Mouse (Mus musculus) layer of hippocampus, adult 9-10 months (tissue): Measurements from ENCODE around the gene Ago3.

Experiments used
- DNase-seq: peaks from one replicate; pipeline ENCODE4 v3.0.0; 2022; ENCODE audit warnings: low spot score

The Ago3 gene

DNA sequence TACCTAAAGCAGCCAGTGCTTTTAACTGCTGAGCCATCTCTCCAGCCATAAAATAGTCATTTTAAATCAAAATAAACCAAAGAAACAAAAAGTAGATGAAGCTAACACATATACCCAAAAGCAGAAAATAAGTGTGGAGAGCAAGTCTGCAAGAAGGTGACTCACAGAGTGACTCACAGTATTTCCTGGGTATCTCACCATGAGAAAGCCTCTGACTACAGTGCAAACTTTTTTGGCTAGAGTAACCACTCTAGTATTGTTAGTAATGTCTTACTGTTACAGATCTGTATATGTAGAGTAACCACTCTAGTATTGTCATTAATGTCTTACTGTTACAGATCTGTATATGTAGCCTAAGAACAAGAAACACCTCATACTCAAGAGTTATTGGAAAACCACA is 13.6 kb downstream of the Ago3 start:
- DNase-seq = no peak

- DNase-seq = no peak
Measured at GRCm38 (mm10) chr4:126412526-126412925, 16.8 kb downstream of the Ago3 start.

- DNase-seq = no peak
Measured at GRCm38 (mm10) chr4:126371497-126371896, 57.9 kb downstream of the Ago3 start.

- DNase-seq = no peak
Measured at GRCm38 (mm10) chr4:126360069-126360468, 69.3 kb downstream of the Ago3 start.

DNA sequence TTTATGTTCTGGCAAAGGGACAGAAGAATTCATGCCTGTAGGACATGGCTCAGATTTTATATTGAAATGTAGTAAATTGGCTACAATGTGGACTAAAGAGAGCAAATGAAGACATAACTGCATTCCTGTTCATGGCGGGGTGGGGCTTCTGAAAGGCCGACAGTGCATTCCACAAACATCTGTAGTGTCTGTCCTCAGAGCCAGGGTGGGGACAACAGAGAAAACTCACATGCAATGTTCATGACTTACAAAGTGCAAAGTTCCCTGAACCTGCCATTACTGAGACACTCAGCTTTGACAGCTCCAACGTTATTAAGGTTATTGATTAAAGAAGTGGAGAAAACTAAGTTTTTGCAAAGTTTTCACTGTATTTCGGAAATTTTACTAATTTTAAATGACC is 85.9 kb downstream of the Ago3 start:
- DNase-seq = no peak

DNA sequence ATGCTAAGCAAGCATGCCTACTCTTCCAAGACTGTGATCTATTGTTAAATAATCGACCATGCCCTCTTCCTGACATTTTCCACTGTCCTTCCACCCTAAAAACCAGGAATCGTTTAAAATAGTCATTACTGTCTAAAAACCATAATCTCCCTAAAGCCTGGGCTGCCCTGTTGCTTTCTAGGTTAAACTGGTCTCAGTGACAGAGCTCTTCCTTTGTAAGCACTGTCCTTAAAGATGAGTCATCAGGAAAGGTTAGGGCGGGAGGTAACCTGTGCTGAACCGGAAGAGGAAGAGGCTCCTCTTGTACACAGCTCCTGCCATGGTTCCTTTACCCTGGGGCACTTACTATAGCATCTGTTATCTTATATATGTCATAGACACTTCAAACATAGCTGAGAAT is 89.9 kb downstream of the Ago3 start:
- DNase-seq = no peak

DNA sequence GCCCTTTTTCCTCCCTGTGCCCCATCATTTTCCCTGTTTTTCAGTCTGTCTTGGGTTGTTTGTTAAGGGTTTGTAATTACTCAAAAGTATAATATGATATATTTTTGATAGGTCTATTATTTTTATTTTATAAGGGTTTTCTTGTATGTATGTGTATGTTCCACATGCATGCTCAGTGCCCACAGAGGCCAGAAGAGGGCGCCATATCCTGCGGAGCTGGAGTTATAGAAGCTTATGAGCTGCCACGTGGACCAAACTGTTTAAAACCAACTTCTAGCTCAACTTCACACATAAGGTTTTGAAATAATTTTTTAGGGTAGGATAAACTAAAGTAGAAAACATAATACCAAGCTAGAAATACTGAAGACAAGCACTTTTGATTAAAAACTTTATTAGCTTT is 97.0 kb downstream of the Ago3 start:
- DNase-seq = no peak

DNA sequence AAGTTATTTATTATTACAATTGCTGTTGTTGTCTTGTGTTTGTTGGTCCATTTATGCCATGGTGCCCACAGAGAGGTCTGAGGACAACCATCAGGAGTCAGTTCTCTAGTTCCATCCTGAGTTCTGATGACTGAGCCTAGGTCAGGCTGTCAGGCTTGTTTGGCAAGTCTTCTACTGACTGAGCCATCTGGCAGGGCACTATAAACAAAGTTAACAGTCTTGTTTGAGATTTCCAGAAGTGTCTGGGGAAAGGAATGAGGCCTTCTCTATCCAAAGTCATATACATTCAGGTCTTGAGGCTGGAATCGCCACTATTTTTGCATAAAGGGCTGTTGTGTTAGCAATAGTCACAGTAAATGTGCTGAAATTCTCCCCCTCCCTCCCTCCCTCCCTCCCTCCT is 97.6 kb downstream of the Ago3 start:
- DNase-seq = no peak

DNA sequence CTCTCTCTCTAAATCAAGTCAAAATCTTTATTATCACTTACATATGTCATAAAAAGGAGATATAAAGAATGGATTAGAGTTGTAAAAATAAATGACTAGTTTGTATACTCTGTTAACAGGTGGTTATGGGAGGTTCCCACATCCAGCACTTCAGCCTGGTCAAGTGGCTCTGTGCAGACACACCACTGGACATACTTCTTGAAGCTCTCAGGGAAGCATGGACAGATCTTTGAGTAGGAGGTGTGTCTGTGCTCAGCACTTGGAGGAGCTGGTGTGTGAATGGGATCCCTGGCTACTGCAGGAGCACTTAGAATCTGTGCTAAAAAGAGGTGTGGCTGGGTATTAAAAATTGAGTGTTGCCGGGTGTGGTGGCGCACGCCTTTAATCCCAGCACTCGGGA is 99.1 kb downstream of the Ago3 start:
- no peak for DNase-seq

DNA sequence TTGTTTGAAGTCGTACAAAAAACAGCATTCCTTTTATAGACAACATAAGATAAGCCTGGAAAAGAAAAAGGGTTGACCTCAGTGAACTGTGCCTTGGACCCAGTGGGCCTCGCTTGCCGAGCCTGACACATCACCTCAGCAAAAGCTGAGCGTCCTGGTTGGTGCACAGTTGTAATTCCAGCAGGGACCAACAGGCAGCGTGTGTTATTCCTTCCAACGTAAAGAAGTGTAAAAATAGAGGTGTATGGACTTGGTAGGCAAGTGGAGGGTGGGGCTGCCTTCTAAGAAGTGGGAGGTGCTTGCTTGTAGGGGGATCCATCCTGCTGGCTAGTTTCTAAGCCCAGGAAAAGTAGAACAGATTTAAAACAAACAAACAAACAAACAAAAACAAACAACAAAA is 103.3 kb downstream of the Ago3 start:
- no peak for DNase-seq

- DNase-seq = no peak
Measured at GRCm38 (mm10) chr4:126325281-126325861, 104.0 kb downstream of the Ago3 start, which contains the start of gene Tekt2. Gene Tekt2, minus strand, starts transcription at chr4:126325688.

GRCm38 (mm10) chr4:126324861-126325260 is 104.5 kb downstream of the Ago3 start:
- no peak for DNase-seq

DNA sequence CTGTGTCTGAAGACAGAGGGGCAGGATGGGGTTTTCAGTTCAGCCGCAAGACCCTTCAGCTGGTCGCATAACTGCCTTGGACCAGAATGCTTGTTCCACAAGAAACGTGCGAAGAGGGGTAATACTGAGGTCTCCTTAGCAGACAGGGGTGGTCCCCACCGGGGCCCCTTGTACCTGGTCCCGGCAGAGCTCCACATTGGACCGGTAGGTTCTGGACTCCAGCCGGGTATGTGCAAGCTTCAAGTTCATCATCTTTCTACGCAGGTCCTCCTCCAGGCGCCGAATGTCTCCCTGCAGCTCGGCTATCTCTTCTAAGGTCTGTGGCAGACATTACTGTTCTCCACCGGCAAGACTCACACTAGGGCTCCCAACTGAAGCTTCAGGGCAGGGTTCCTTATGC is 106.7 kb downstream of the Ago3 start:
- no peak for DNase-seq

DNA sequence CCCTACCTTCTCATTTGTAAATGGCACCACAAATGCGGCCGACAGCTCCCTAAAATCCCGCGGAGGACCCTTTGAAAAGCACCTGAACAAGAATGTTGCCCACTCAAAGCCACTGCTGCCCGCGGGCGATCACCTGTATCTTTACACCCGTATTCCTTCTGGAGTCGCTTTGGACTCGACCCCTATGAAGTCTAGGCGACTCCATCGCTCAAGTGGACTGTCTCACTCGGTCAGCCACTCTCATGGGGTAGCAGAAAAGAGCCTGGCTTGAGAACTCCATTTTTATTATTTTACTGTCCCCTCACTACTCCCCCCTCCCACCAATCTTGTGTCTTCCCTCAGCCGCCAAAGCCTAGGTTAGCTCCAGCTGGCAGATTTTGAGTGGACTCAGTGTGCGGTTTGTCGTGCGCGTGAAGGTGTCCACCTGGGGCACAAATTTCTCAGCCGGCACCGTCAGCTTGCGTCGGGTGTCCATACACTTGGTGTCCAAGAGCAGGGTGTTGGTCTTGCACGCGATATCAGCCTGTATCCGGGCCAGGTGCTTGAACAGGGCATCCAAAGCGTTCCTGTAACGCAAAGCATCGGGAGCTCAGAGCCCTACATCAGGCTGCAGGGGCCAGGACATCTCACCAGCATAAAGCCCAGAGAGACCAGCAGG is 107.4 kb downstream of the Ago3 start:
- no peak for DNase-seq

DNA sequence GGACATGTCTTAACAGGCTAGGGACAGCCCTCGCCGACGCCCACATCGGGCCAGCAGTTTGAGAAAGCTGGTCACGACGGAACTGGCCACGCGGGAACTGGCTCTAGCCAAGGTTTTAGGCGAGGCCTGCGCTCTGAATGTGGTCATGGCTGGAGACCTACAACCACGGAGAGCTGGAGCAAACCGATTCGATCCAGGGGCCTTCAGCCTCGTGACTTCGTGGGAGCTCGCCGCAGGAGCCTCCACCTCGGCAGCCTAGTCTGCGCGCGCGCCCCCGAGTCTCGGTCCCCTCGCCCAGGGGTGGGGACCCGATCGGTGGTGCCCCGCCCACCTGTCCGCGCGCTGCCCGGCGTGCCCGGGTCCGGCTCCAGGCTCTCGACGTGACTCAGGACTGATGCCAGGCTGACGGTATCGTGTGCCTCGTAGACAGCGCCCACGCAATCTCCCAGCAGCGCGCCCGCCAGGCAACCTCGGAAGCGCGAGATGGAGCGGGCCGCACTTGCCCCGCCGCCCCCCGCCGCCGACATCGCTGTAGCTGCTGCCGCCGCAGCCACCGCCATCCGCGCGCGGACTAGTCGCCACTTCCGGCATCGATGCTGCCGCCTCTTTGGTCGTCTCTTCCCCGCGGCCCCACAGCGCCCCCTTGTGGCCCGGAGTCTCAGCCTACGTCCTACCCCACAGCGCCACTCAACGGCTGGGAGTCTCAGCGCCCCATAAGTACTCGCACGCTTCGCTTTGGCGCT is 108.1 kb downstream of the Ago3 start, which contains the start of gene Adprhl2:
Gene Adprhl2 (minus strand): TSS at position 593 of the 743 bp plus-strand sequence.
- peak; percentile 93 for DNase-seq

- DNase-seq = no peak
Measured at GRCm38 (mm10) chr4:126319806-126320205, 109.5 kb downstream of the Ago3 start.

DNA sequence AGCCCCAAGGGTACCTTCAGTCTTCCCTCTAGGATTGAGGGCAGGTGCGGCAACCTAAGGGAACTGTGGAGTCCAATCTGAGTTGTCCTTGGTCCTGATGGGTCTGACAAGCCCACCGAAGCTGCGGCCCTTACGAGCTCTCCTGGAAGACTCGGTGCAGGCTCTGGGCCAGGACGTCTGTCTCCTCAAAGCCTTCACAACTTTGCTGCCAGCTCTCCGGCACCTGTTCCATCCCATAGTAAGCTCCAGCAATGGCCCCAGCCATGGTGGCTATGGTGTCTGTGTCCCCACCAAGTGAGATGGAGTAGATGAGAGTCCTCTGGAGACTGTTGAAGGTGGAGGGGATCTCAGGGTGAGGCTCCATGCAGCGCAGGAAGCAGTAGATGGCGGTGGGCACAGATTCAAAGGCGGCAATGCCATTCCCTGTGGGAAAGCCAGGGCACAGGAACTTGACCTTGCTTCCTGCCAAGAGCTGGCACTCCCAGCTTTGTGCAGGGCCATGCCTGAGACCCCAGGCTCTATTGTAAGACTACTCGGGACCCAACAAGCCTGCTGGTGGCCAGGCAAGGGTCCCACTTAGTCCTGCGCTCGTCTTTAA is 112.8 kb downstream of the Ago3 start:
- DNase-seq = no peak

DNA sequence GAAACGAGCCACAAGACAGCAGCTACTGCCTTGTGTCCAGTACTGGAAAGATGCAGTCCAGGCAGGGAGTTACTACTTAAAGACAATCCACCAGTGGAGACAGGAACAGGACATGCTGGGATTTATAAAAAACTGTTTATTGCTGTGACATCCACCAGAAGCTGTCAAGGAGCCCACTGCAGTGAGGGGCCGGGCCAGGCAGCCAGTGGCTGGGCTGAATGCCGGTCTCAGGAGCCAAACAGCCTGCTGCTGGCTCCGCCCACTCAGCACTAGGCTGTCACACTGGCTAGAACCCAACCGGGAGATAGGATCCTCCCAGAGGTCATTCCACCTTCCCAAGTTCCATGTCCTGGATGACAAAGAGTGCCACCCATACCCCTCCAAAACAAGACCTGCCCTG is 113.4 kb downstream of the Ago3 start:
- no peak for DNase-seq

GRCm38 (mm10) chr4:126314393-126314792 is 115.0 kb downstream of the Ago3 start:
- no peak for DNase-seq

- no peak for DNase-seq
Measured at GRCm38 (mm10) chr4:126313202-126313601, 116.2 kb downstream of the Ago3 start.

DNA sequence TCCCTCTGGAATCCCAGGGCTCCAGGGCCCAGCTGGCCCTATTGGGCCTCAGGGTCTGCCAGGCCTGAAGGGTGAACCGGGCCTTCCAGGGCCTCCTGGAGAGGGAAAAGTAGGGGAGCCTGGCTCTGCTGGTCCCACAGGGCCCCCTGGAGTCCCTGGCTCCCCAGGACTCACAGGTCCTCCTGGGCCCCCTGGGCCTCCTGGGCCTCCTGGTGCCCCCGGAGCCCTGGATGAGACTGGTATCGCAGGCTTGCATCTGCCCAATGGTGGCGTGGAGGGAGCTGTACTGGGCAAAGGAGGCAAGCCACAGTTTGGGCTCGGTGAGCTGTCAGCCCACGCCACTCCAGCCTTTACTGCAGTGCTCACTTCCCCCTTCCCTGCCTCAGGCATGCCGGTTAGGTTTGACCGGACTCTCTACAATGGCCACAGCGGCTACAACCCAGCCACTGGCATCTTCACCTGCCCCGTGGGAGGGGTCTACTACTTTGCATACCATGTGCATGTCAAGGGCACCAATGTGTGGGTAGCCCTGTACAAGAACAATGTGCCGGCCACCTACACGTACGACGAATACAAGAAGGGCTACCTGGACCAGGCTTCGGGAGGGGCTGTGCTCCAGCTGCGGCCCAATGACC is 117.7 kb downstream of the Ago3 start:
- no peak for DNase-seq

GRCm38 (mm10) chr4:126310344-126310743 is 119.0 kb downstream of the Ago3 start:
- DNase-seq = no peak
